Mouse (Mus musculus): ENCODE measurements at regions not wholly inside any gene's neighbourhood (a gene's known extent, or its start where the extent isn't known, plus 50 kb on each side); places are given as distances from the start of the nearest gene placed in this dataset.

DNA sequence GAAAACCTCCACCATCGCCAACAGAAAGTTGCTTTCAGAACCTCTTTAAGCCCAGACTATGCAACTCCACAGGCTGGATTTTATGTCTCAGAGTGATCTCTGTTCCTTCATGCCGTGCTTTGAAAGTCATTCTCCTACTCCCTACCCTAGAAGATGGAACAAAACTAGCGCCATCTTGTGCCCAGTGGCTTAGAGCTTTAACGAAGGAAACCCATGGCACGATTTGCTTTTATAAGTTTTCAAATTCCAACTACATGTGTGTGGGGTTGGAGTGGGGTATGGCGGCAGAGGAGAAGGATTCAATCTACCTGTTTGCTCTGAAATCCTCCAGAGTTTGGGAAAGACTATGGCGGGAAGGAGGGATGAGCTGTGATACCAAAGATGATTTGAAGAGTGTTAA lies 118.7 kb upstream of the Tmem45b start:
- H3K27me3 ChIP-seq (replicated peaks; ENCODE audit: control insufficient read depth, insufficient read depth, low read length), result no peaks in the 10 kb centered on the region
- no peak overlapping the region for H3K9ac ChIP-seq (ENCODE audit: low read length)
- no peak overlapping the region for H3K4me2 ChIP-seq (ENCODE audit: low read length)
- 76% methylated on average over 7 of the region's 7 CpGs for WGBS
- DNase-seq (ENCODE audit: low spot score) (no peak), ATAC-seq (replicated peaks; ENCODE audit: low FRiP score, low TSS enrichment, low read depth) (no peak)
- H3K4me1 ChIP-seq (replicated peaks; ENCODE audit: control insufficient read depth, insufficient read depth, low read length), result no peaks in the 10 kb centered on the region
- no peaks in the 10 kb centered on the region for H3K36me3 ChIP-seq (ENCODE audit: control insufficient read depth, insufficient read depth, low read length)
- H3K4me3 ChIP-seq (ENCODE audit: low read depth, low read length), result no peak overlapping the region
- no peaks in the 10 kb centered on the region for H3K9me3 ChIP-seq (ENCODE audit: control insufficient read depth, low read length)
- H3K27ac ChIP-seq (ENCODE audit: low read depth), result no peak overlapping the region

DNA sequence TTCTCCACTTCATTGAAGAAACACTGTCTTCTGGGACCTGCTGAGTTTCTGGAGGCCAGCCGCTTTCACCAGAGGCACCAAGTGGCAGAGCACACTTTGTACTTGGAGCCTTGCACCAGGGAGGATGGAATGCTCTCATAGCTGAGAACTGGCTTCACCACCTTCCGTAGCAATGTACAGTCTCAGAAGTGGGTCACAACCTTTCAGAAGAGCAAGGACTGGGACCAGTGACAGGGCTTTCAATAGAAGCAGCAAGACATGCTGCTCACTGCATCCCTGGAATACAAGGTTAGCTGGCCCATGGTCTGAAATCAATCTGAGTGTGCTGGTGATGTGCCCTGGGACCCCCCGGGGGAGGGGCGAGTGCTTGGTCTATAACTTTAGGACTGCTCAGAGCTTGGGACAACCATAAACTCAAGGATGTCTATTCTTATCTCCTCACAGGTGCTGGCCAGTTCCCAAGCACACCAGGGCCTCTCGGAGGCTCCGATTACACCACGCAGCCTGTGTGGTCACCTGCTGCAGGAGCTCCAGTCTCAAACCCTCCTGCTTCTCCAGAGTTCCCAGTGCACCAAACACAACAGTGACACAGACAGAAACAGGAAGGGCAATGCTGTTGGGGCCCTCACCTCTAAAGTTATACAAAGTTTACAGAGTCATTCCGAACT lies 114.4 kb upstream of the Tmem45b start:
- ATAC-seq (replicated peaks; ENCODE audit: low FRiP score, low TSS enrichment, low read depth) (no peak), DNase-seq (ENCODE audit: low spot score) (no peak)
- 82% methylated on average over 8 of the region's 8 CpGs for WGBS

DNA sequence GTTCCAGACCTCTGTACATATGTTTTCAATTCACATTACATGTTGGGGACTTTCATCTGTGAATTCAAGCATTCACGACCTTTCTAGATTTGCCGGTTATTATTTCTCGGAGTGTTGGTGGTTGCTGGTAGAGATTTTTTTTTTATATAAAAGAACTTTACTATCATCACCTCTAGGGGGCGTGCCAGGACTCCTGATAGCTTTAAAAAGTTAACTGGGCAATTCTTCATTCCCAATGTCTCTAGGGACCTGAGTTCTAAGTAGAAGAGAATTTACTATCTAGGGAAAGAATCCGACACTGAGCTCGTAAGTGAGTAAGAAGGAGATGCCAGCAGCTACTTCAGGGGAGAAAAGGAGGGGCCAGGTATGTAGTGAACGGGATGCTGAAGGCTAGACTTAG lies 112.8 kb upstream of the Tmem45b start:
- no peak for ATAC-seq (replicated peaks; ENCODE audit: low FRiP score, low TSS enrichment, low read depth)
- H3K4me1 ChIP-seq (replicated peaks; ENCODE audit: control insufficient read depth, insufficient read depth, low read length), result no peaks in the 10 kb centered on the region
- no peak overlapping the region for H3K27ac ChIP-seq (ENCODE audit: low read depth)
- no peak overlapping the region for H3K4me3 ChIP-seq (ENCODE audit: low read depth, low read length)
- H3K27me3 ChIP-seq (replicated peaks; ENCODE audit: control insufficient read depth, insufficient read depth, low read length), result no peaks in the 10 kb centered on the region
- DNase-seq (ENCODE audit: low spot score), result no peak
- H3K9ac ChIP-seq (ENCODE audit: low read length), result no peak overlapping the region
- no peaks in the 10 kb centered on the region for H3K9me3 ChIP-seq (ENCODE audit: control insufficient read depth, low read length)
- 74% methylated on average over 7 of the region's 7 CpGs for WGBS
- H3K4me2 ChIP-seq (ENCODE audit: low read length), result no peak overlapping the region
- no peaks in the 10 kb centered on the region for H3K36me3 ChIP-seq (ENCODE audit: control insufficient read depth, insufficient read depth, low read length)

More for the DNA sequence above, 114.4 kb upstream of the Tmem45b start:
- Histone ChIP-seq H3K27me3 (replicated peaks; ENCODE audit: control insufficient read depth, insufficient read depth, low read length) (no peaks in the 10 kb centered on the region), H3K4me2 (ENCODE audit: low read length) (no peak overlapping the region), H3K27ac (ENCODE audit: low read depth) (no peak overlapping the region), H3K9ac (ENCODE audit: low read length) (no peak overlapping the region), H3K4me1 (replicated peaks; ENCODE audit: control insufficient read depth, insufficient read depth, low read length) (no peaks in the 10 kb centered on the region), H3K9me3 (ENCODE audit: control insufficient read depth, low read length) (no peaks in the 10 kb centered on the region), H3K36me3 (ENCODE audit: control insufficient read depth, insufficient read depth, low read length) (no peaks in the 10 kb centered on the region), H3K4me3 (ENCODE audit: low read depth, low read length) (no peak overlapping the region)

DNA sequence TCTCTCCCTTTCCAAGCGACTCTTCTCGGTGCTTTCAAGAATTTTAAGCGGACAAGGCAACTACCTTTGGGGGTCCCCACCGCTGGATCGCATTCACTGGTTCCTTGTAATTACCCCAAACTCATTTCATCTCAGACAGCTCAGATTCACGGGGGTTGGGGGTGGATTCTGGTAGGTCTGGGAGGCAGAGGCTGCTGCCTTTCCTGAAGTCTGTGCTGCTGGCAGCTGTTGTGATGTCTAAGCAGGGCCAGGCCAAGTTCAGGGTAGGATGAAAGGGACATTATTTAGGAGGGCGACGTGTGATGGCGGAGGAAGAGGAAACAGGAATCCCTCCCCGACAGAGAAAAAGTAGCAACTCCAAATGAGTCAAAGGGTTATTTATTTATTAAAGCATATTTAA lies 102.8 kb upstream of the Tmem45b start:
- Histone ChIP-seq H3K4me2 (ENCODE audit: low read length) (no peak overlapping the region), H3K9ac (ENCODE audit: low read length) (no peak overlapping the region), H3K4me3 (ENCODE audit: low read depth, low read length) (no peak overlapping the region), H3K9me3 (ENCODE audit: control insufficient read depth, low read length) (no peaks in the 10 kb centered on the region), H3K4me1 (replicated peaks; ENCODE audit: control insufficient read depth, insufficient read depth, low read length) (no peaks in the 10 kb centered on the region), H3K27ac (ENCODE audit: low read depth) (no peak overlapping the region), H3K27me3 (replicated peaks; ENCODE audit: control insufficient read depth, insufficient read depth, low read length) (no peaks in the 10 kb centered on the region), H3K36me3 (ENCODE audit: control insufficient read depth, insufficient read depth, low read length) (no peaks in the 10 kb centered on the region)
- ATAC-seq (replicated peaks; ENCODE audit: low FRiP score, low TSS enrichment, low read depth) (no peak), DNase-seq (ENCODE audit: low spot score) (no peak)
- 72% methylated on average over 10 of the region's 10 CpGs for WGBS

DNA sequence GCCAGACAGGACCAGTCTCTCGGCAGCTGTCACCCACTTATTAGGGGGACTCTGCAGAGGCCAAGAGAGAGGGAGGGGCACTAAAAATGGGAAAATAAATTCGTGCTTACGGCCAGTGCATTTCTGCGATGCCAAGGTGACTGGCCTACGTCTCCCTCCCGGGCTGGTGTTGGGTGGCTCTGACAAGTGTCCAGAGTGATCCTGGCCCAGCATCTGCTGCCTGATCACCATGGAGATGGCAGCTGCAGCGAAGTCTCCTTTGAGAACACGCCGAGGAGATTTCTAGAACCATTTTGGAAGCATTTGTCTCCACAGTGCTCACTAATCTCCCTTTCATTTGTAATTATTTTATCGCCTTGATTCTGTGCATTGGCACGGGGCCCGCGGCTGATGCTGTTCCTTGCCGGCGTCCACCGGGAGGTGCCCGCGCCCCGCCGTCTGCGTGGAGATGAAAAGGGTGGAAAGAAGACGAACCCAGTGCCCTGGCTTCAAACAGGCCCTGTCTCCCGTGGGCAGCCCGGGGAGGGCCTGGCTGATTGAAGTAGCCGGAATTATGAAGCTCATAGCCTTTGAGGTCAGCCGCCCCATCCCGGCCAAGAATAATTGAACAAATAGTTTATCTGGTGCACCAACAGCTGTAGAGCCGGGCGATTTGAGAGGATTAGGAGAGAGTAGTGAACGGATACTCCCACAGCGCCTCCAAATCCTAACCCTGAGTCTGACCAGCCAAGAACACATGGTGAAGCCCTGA lies 102.2 kb upstream of the Tmem45b start:
- Histone ChIP-seq H3K9me3 (ENCODE audit: control insufficient read depth, low read length) (no peaks in the 10 kb centered on the region), H3K36me3 (ENCODE audit: control insufficient read depth, insufficient read depth, low read length) (no peaks in the 10 kb centered on the region), H3K27ac (ENCODE audit: low read depth) (no peak overlapping the region), H3K4me1 (replicated peaks; ENCODE audit: control insufficient read depth, insufficient read depth, low read length) (no peaks in the 10 kb centered on the region), H3K4me2 (ENCODE audit: low read length) (no peak overlapping the region), H3K9ac (ENCODE audit: low read length) (no peak overlapping the region), H3K27me3 (replicated peaks; ENCODE audit: control insufficient read depth, insufficient read depth, low read length) (no peaks in the 10 kb centered on the region), H3K4me3 (ENCODE audit: low read depth, low read length) (no peak overlapping the region)
- no peak for ATAC-seq (replicated peaks; ENCODE audit: low FRiP score, low TSS enrichment, low read depth)
- 81% methylated on average over 31 of the region's 31 CpGs for WGBS
- peak; percentile 49 for DNase-seq (ENCODE audit: low spot score)

DNA sequence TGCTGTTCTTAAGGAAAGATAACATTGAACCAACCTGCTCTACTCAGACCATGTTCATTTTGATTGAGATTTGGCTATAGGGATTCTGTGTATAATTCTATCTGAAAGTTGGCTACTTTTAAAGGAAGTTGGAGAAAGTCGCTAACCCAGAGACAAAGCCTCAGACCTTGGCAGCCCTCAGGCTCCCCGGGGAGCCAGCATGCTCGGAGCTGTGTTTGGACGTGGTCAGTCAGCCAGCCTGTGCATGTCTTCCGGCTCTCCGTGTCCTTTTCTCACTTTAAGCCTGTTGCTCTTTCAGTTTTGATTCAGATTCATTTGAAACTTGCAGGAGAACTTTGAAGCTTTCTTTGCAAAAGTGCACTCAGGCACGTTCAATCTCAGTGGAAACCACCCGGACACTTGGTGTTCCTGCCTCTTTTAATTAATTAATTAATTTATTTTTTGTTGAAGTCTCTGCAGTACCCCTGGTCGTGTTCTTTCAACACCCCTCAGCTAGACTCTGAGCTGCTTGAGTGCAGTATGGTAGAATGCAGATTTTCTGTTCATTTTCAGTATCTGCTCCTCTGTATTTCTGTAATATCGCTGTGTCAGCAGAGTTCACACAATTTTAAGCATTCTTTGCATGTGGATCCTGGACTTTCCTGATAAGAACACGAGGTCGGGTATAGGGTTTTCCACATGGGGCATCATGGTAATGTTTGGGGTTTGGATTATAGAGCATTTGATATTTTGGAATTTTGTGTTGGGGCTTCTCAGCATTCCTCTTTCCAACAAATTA lies 100.9 kb upstream of the Tmem45b start:
- no peak overlapping the region for H3K4me2 ChIP-seq (ENCODE audit: low read length)

DNA sequence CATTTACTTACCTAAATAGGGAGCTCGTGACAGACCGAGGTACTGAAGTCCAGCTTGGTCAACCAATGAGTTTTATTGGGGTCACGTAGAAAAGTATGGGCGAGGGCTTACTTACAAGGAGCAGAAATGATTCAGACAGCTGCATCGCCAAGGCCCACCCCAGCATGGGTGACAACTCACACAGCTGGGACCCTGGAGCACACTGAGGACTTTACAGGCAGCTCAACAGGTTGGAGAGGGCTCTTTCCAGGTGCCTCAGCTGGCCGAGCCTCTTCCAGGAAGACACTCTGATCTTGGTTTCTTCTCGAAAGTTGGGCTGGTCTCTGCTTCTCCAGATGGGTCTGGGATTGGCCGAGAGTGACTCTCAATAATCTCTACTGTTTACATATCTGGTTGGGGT lies 99.3 kb upstream of the Tmem45b start:
- DNase-seq (ENCODE audit: low spot score), result peak; percentile 27
- WGBS, result 85% methylated on average over 8 of the region's 8 CpGs

More for the DNA sequence above, 100.9 kb upstream of the Tmem45b start:
- 76% methylated on average over 12 of the region's 12 CpGs for WGBS
- H3K9me3 ChIP-seq (ENCODE audit: control insufficient read depth, low read length), result no peaks in the 10 kb centered on the region
- no peak overlapping the region for H3K27ac ChIP-seq (ENCODE audit: low read depth)
- DNase-seq (ENCODE audit: low spot score) (peak; percentile 29), ATAC-seq (replicated peaks; ENCODE audit: low FRiP score, low TSS enrichment, low read depth) (no peak)
- H3K4me1 ChIP-seq (replicated peaks; ENCODE audit: control insufficient read depth, insufficient read depth, low read length), result no peaks in the 10 kb centered on the region
- H3K9ac ChIP-seq (ENCODE audit: low read length), result no peak overlapping the region
- no peaks in the 10 kb centered on the region for H3K27me3 ChIP-seq (replicated peaks; ENCODE audit: control insufficient read depth, insufficient read depth, low read length)
- H3K4me3 ChIP-seq (ENCODE audit: low read depth, low read length), result no peak overlapping the region
- no peaks in the 10 kb centered on the region for H3K36me3 ChIP-seq (ENCODE audit: control insufficient read depth, insufficient read depth, low read length)

GRCm38 (mm10) chr9:31560226-31560556 lies 95.9 kb upstream of the Tmem45b start:
- Histone ChIP-seq H3K4me1 (replicated peaks; ENCODE audit: control insufficient read depth, insufficient read depth, low read length) (no peaks in the 10 kb centered on the region), H3K27me3 (replicated peaks; ENCODE audit: control insufficient read depth, insufficient read depth, low read length) (no peaks in the 10 kb centered on the region), H3K4me3 (ENCODE audit: low read depth, low read length) (no peak overlapping the region), H3K9ac (ENCODE audit: low read length) (no peak overlapping the region), H3K36me3 (ENCODE audit: control insufficient read depth, insufficient read depth, low read length) (no peaks in the 10 kb centered on the region), H3K9me3 (ENCODE audit: control insufficient read depth, low read length) (no peaks in the 10 kb centered on the region), H3K27ac (ENCODE audit: low read depth) (no peak overlapping the region), H3K4me2 (ENCODE audit: low read length) (no peak overlapping the region)
- peak; percentile 43 for DNase-seq (ENCODE audit: low spot score)
- WGBS, result 78% methylated on average over 3 of the region's 3 CpGs
- no peak for ATAC-seq (replicated peaks; ENCODE audit: low FRiP score, low TSS enrichment, low read depth)

More for the DNA sequence above, 99.3 kb upstream of the Tmem45b start:
- H3K4me3 ChIP-seq (ENCODE audit: low read depth, low read length), result no peak overlapping the region
- no peak for ATAC-seq (replicated peaks; ENCODE audit: low FRiP score, low TSS enrichment, low read depth)
- no peak overlapping the region for H3K9ac ChIP-seq (ENCODE audit: low read length)
- H3K9me3 ChIP-seq (ENCODE audit: control insufficient read depth, low read length), result no peaks in the 10 kb centered on the region
- H3K4me1 ChIP-seq (replicated peaks; ENCODE audit: control insufficient read depth, insufficient read depth, low read length), result no peaks in the 10 kb centered on the region
- H3K4me2 ChIP-seq (ENCODE audit: low read length), result no peak overlapping the region
- no peak overlapping the region for H3K27ac ChIP-seq (ENCODE audit: low read depth)
- H3K27me3 ChIP-seq (replicated peaks; ENCODE audit: control insufficient read depth, insufficient read depth, low read length), result no peaks in the 10 kb centered on the region
- H3K36me3 ChIP-seq (ENCODE audit: control insufficient read depth, insufficient read depth, low read length), result no peaks in the 10 kb centered on the region
